Mouse (Mus musculus) heart, embryonic 16.5 days (tissue): ENCODE measurements around the gene Olfr206. TPM values are rescaled to one million over a fixed set of nuclear protein-coding genes. Genes with fewer than 3 reads are reported as not detected.
"Not testable (repeated sequence)": the region's sequence is repeated elsewhere in the genome, so short reads cannot be mapped to it uniquely, and the experiment has no call there.

ENCODE experiments used
- ATAC-seq: fragments of 200-750 bp; cut with Nextera tagmentation; replicated peaks from 2 replicates; pipeline ENCODE4 v1.8.0; 2017; ENCODE audit warnings: moderate number of reproducible peaks; ENCODE audit not compliant: insufficient read depth, low FRiP score; ENCODE audit errors: extremely low read depth
- H3K27ac ChIP-seq: fragments of 300-500 bp; sonication (generic); 2 replicates; pipeline ENCODE4 v1.5.1; 2014; ENCODE audit warnings: mild to moderate bottlenecking, low read length, control low read depth, moderate library complexity
- H3K27me3 ChIP-seq: fragments of 300-500 bp; sonication (generic); 2 replicates; pipeline ENCODE4 v1.6.1; 2014; ENCODE audit warnings: low read length, mixed read lengths; ENCODE audit not compliant: control insufficient read depth, insufficient read depth
- H3K36me3 ChIP-seq: fragments of 300-500 bp; sonication (generic); 2 replicates; pipeline ENCODE4 v1.6.1; 2014; ENCODE audit not compliant: control insufficient read depth, insufficient read depth
- H3K4me1 ChIP-seq: fragments of 300-500 bp; sonication (generic); 2 replicates; pipeline ENCODE4 v1.6.1; 2014; ENCODE audit warnings: low read length, mixed read lengths; ENCODE audit not compliant: control insufficient read depth, insufficient read depth
- H3K4me2 ChIP-seq: fragments of 300-500 bp; sonication (generic); 2 replicates; pipeline ENCODE4 v1.6.1; 2014; ENCODE audit warnings: low read depth, mild to moderate bottlenecking, control low read depth, low read length
- H3K4me3 ChIP-seq: fragments of 300-500 bp; sonication (generic); 2 replicates; pipeline ENCODE4 v1.5.1; 2014; ENCODE audit warnings: mild to moderate bottlenecking, control low read depth, low read length
- H3K9ac ChIP-seq: fragments of 300-500 bp; sonication (generic); 2 replicates; pipeline ENCODE4 v1.6.1; 2014; ENCODE audit warnings: low read length, control low read depth
- H3K9me3 ChIP-seq: fragments of 300-500 bp; sonication (generic); replicated peaks from 2 replicates; pipeline ENCODE4 v1.6.1; 2016; ENCODE audit warnings: low read length; ENCODE audit not compliant: control insufficient read depth
- WGBS: fragments of 180-500 bp; shearing (Covaris S2); extraction: QIAGEN DNeasy Blood & Tissue Kit; methylation state at CpG from one replicate; pipeline ENCODE4 v1.1.7; 2014; 5-methylcytosine and 5-hydroxymethylcytosine counted together
- polyA plus RNA-seq: library from polyadenylated mRNA; unstranded; fragments of >200 nt; fragmentation: Nextera tagmentation; extraction: Ambion mirVana; gene quantifications from 2 replicates; pipeline ENCODE4 v1.2.1, GENCODE M21; 2015

Olfr206 gene
- not detected in 2 replicates for polyA plus RNA-seq

DNA sequence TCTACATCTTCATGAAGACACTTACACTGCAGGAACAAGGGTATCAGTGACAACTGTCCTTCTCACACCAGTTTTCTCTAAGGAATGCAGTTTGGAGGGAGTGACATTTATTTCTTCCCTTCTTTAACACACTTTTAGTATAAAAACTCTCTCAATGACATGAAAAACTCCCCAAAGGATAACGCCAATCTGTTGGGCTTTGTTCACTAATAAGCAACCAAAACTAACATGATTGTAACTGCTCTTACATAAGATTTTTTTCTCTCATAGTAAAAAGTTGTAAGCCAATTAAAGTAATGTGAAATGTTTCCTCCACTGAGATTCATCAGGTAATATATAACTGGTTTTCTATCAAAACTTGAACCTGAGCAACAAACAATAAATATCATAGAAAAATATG lies at the start of gene Olfr206:
Olfr206 (minus strand) TSS at position 101 of the 400 bp plus-strand sequence.
- WGBS: 64% methylated on average over 1 of the region's 1 CpGs

GRCm38 (mm10) chr16:59393300-59393699 lies 44.3 kb upstream of the Olfr206 start:
- Histone ChIP-seq H3K4me1 (no peaks in the 10 kb centered on the region), H3K9ac (no peak overlapping the region), H3K4me2 (no peak overlapping the region), H3K27me3 (no peaks in the 10 kb centered on the region), H3K9me3 (no peaks in the 10 kb centered on the region), H3K27ac (no peak overlapping the region), H3K36me3 (no peaks in the 10 kb centered on the region), H3K4me3 (no peak overlapping the region)
- no peak for ATAC-seq
- 50% methylated on average over 3 of the region's 3 CpGs for WGBS

More for the DNA sequence above, at the start of gene Olfr206:
- Histone ChIP-seq H3K27me3 (no peaks in the 10 kb centered on the region), H3K9ac (no peak within 1 kb of the TSS), H3K4me2 (no peak within 1 kb of the TSS), H3K27ac (no peak within 1 kb of the TSS), H3K36me3 (no peaks in the 10 kb centered on the region), H3K9me3 (no peaks in the 10 kb centered on the region), H3K4me1 (no peaks in the 10 kb centered on the region), H3K4me3 (no peak within 1 kb of the TSS)
- ATAC-seq: no peak

DNA sequence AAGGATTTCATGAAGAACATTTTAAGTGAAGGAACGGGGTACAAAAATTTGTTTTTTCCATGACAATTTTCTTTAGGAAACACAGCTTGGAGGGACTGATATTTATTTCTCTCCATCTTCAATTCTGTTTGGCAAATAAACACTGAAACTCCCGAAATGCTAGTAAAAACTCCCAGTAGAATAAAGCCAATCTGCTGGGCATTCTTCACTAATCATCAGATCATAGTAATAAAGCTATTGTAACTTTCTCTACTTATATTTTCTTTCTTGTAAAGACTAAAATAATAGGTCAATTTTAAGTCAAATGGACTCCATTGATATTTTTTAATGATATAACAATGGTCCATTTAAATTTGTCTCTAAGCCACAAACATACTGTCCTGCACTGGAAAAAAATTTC lies 14.8 kb upstream of the Olfr206 start, which contains the start of gene Olfr209:
Olfr209 (minus strand) TSS at position 101 of the 400 bp plus-strand sequence.
- no peaks in the 10 kb centered on the region for H3K27me3 ChIP-seq
- H3K4me3 ChIP-seq: no peak within 1 kb of the TSS
- H3K36me3 ChIP-seq: no peaks in the 10 kb centered on the region
- H3K4me1 ChIP-seq: no peaks in the 10 kb centered on the region
- no peak within 1 kb of the TSS for H3K27ac ChIP-seq
- no peak for ATAC-seq
- no peaks in the 10 kb centered on the region for H3K9me3 ChIP-seq
- no peak within 1 kb of the TSS for H3K9ac ChIP-seq
- WGBS: 62% methylated on average over 2 of the region's 2 CpGs
- no peak within 1 kb of the TSS for H3K4me2 ChIP-seq

DNA sequence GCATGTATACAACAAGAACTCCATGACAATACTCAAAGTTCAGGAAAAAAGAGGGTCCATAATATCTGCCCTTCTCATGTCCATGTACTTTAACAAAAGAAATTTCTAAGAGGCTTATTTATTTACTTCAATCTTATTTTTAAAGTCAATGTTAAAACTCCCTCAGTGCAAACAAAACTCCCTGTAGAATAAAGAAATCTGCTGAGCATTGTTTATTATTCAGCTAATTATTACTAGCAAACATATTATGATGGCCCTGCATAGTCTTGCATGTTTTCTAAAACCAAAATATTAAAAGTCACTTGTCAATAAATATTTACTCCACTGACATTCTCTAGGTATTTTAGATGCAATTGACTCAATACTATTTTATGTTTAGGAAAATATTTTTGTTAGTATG lies 18.0 kb downstream of the Olfr206 start, which contains the start of gene Olfr205:
Olfr205 (minus strand) TSS at position 101 of the 400 bp plus-strand sequence.
- no peak within 1 kb of the TSS for H3K4me3 ChIP-seq
- H3K27me3 ChIP-seq: no peaks in the 10 kb centered on the region
- no peak within 1 kb of the TSS for H3K4me2 ChIP-seq
- no peak within 1 kb of the TSS for H3K27ac ChIP-seq
- H3K9ac ChIP-seq: no peak within 1 kb of the TSS
- ATAC-seq: no peak
- H3K36me3 ChIP-seq: no peaks in the 10 kb centered on the region
- no peaks in the 10 kb centered on the region for H3K4me1 ChIP-seq
- H3K9me3 ChIP-seq: no peaks in the 10 kb centered on the region; the same call in 1 of the 2 replicates

GRCm38 (mm10) chr16:59323262-59323661 lies 25.8 kb downstream of the Olfr206 start:
- not testable (repeated sequence) for H3K36me3 ChIP-seq, H3K27ac ChIP-seq, H3K4me2 ChIP-seq, H3K4me1 ChIP-seq, H3K9me3 ChIP-seq, H3K4me3 ChIP-seq, ATAC-seq, H3K27me3 ChIP-seq, H3K9ac ChIP-seq
- WGBS: 38% methylated on average over 1 of the region's 1 CpGs

GRCm38 (mm10) chr16:59318148-59318547 lies 30.9 kb downstream of the Olfr206 start, which contains the start of gene Olfr204:
Gene Olfr204, minus strand, starts transcription at chr16:59318248.
- Histone ChIP-seq H3K27me3 (no peaks in the 10 kb centered on the region), H3K4me3 (no peak within 1 kb of the TSS), H3K9me3 (no peaks in the 10 kb centered on the region), H3K36me3 (no peaks in the 10 kb centered on the region), H3K4me2 (no peak within 1 kb of the TSS), H3K4me1 (no peaks in the 10 kb centered on the region), H3K27ac (no peak within 1 kb of the TSS), H3K9ac (no peak within 1 kb of the TSS)
- ATAC-seq: no peak

DNA sequence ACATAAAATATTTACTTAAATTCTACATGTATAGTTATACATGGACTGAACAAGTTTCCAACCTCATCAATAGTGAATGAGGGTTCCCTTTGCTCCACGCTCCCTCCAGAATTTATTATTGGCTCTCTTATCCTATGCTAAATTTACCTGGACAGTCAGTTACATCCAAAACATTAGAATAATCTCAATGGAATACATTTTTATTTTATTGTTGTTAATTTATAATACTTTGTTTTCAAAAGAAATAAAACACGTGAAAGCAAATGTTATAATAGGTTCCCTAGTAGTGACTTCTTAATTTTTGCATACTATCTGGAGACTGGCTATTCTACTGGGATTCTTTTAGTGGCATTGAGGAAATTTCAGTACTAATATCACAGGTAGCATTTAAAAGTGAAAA lies 50.5 kb downstream of the Olfr206 start, which contains the start of gene Olfr203:
Olfr203 (plus strand) TSS at position 301 of the 400 bp plus-strand sequence.
- WGBS: 73% methylated on average over 2 of the region's 2 CpGs
- Histone ChIP-seq H3K9me3 (no peaks in the 10 kb centered on the region), H3K4me2 (no peak within 1 kb of the TSS), H3K36me3 (no peaks in the 10 kb centered on the region), H3K27ac (no peak within 1 kb of the TSS), H3K4me3 (no peak within 1 kb of the TSS), H3K4me1 (no peaks in the 10 kb centered on the region), H3K9ac (no peak within 1 kb of the TSS), H3K27me3 (no peaks in the 10 kb centered on the region)
- no peak for ATAC-seq

Other genes with a start within 250 kb of the Olfr206 start
- gene Olfr193, start 237.4 kb downstream of the Olfr206 start, polyA plus RNA-seq: not detected in 2 replicates
- not detected in 2 replicates for gene Olfr194, start 228.2 kb downstream of the Olfr206 start, polyA plus RNA-seq
- not detected in 2 replicates for gene Olfr195, start 202.2 kb downstream of the Olfr206 start, polyA plus RNA-seq
- gene Olfr196, start 178.8 kb downstream of the Olfr206 start, polyA plus RNA-seq: not detected in 2 replicates
- not detected in 2 replicates for gene Olfr198, start 145.7 kb downstream of the Olfr206 start, polyA plus RNA-seq
- not detected in 2 replicates for gene Olfr199, start 129.5 kb downstream of the Olfr206 start, polyA plus RNA-seq
- gene Olfr201, start 76.6 kb downstream of the Olfr206 start, polyA plus RNA-seq: not detected in 2 replicates
- not detected in 2 replicates for gene Olfr202, start 62.5 kb downstream of the Olfr206 start, polyA plus RNA-seq
- gene Olfr203, start 50.4 kb downstream of the Olfr206 start, polyA plus RNA-seq: not detected in 2 replicates
- gene Olfr204, start 31.0 kb downstream of the Olfr206 start, polyA plus RNA-seq: not detected in 2 replicates
- not detected in 2 replicates for gene Olfr205, start 18.1 kb downstream of the Olfr206 start, polyA plus RNA-seq
- gene Olfr209, start 14.7 kb upstream of the Olfr206 start, polyA plus RNA-seq: not detected in 2 replicates
- not detected in 2 replicates for gene Gabrr3, start 58.1 kb upstream of the Olfr206 start, polyA plus RNA-seq
- 25.3 and 27.5 TPM in 2 replicates for gene Riox2, start 122.5 kb upstream of the Olfr206 start, polyA plus RNA-seq